Mouse (Mus musculus) lung, postnatal 0 days (tissue): ENCODE measurements around the gene Taar7e. TPM values are rescaled to one million over a fixed set of nuclear protein-coding genes. Genes with fewer than 3 reads are reported as not detected.
"Not testable (repeated sequence)": the region's sequence is repeated elsewhere in the genome, so short reads cannot be mapped to it uniquely, and the experiment has no call there.

Source experiments
- ATAC-seq: fragments of 200-750 bp; cut with Nextera tagmentation; 2 replicates; pipeline ENCODE4 v1.8.0; 2017; ENCODE audit warnings: moderate library complexity
- DNase-seq: peaks from one replicate; pipeline ENCODE4 v3.0.0-alpha.2; 2016; ENCODE audit warnings: low spot score
- H3K27ac ChIP-seq: fragments of 300-500 bp; sonication (generic); 2 replicates; pipeline ENCODE4 v1.5.1; 2014; ENCODE audit warnings: antibody characterized with exemption, mild to moderate bottlenecking, low read length, mixed read lengths
- H3K27me3 ChIP-seq: fragments of 300-500 bp; sonication (generic); replicated peaks from 2 replicates; pipeline ENCODE4 v1.6.1; 2014; ENCODE audit warnings: low read length, mixed read lengths; ENCODE audit not compliant: insufficient read depth
- H3K36me3 ChIP-seq: fragments of 300-500 bp; sonication (generic); 2 replicates; pipeline ENCODE4 v1.6.1; 2014; ENCODE audit warnings: low read length, mixed read lengths; ENCODE audit not compliant: insufficient read depth
- H3K4me1 ChIP-seq: fragments of 300-500 bp; sonication (generic); 2 replicates; pipeline ENCODE4 v1.6.1; 2014; ENCODE audit warnings: antibody characterized with exemption, low read depth, low read length, mixed read lengths; ENCODE audit not compliant: insufficient read depth
- H3K4me2 ChIP-seq: fragments of 300-500 bp; sonication (generic); replicated peaks from 2 replicates; pipeline ENCODE4 v1.6.1; 2014; ENCODE audit warnings: low read depth, mild to moderate bottlenecking, low read length, moderate library complexity, mixed read lengths
- H3K4me3 ChIP-seq: fragments of 300-500 bp; sonication (generic); 2 replicates; pipeline ENCODE4 v1.5.1; 2014; ENCODE audit warnings: low read depth, low read length
- H3K9ac ChIP-seq: fragments of 300-500 bp; sonication (generic); replicated peaks from 2 replicates; pipeline ENCODE4 v1.6.1; 2014; ENCODE audit warnings: low read depth, mild to moderate bottlenecking
- H3K9me3 ChIP-seq: fragments of 300-500 bp; sonication (generic); 2 replicates; pipeline ENCODE4 v1.6.1; 2016; ENCODE audit warnings: low read length, mixed read lengths
- CTCF ChIP-seq: IDR thresholded peaks from 2 replicates; pipeline ENCODE4 v1.5.1; 2016; ENCODE audit warnings: antibody characterized with exemption, mild to moderate bottlenecking
- EP300 ChIP-seq: IDR thresholded peaks from 2 replicates; pipeline ENCODE4 v1.6.1; 2016; ENCODE audit warnings: antibody characterized with exemption, mild to moderate bottlenecking, control low read depth
- WGBS: fragments of 180-500 bp; shearing (Covaris S2); extraction: QIAGEN DNeasy Blood & Tissue Kit; methylation state at CpG from one replicate; pipeline ENCODE4 v1.1.7; 2014; 5-methylcytosine and 5-hydroxymethylcytosine counted together
- polyA plus RNA-seq: library from polyadenylated mRNA; unstranded; fragments of >200 nt; fragmentation: Nextera tagmentation; extraction: Ambion mirVana; gene quantifications from 2 replicates; pipeline ENCODE4 v1.2.1, GENCODE M21; 2015

The Taar7e gene
- polyA plus RNA-seq, 1 experiment from 2014 or later, result not detected

- Histone ChIP-seq H3K36me3 (no peaks in the 10 kb centered on the region), H3K9me3 (no peaks in the 10 kb centered on the region), H3K27me3 (no peaks in the 10 kb centered on the region), H3K27ac (no peak overlapping the region), H3K9ac (no peak overlapping the region), H3K4me3 (no peak overlapping the region), H3K4me2 (no peak overlapping the region), H3K4me1 (no peaks in the 10 kb centered on the region)
- no peak for TF ChIP-seq EP300
- no peak for TF ChIP-seq CTCF
- DNase-seq (no peak), ATAC-seq (no peak)
These were observed 6.1 kb upstream of the Taar7e start for GRCm38 (mm10) chr10:24031347-24031746.

- H3K9me3 ChIP-seq, result no peaks in the 10 kb centered on the region
- ATAC-seq (no peak), DNase-seq (no peak)
- no peak overlapping the region for H3K27ac ChIP-seq
- H3K4me2 ChIP-seq, result no peak overlapping the region
- H3K27me3 ChIP-seq, result no peaks in the 10 kb centered on the region
- 42% methylated on average over 2 of the region's 2 CpGs for WGBS
- TF ChIP-seq CTCF, result no peak
- no peak for TF ChIP-seq EP300
- no peak overlapping the region for H3K9ac ChIP-seq
- no peaks in the 10 kb centered on the region for H3K36me3 ChIP-seq
- no peak overlapping the region for H3K4me3 ChIP-seq
- no peaks in the 10 kb centered on the region for H3K4me1 ChIP-seq
These were observed 2.9 kb downstream of the Taar7e start for GRCm38 (mm10) chr10:24040120-24040869.

GRCm38 (mm10) chr10:24049210-24049609 is 11.8 kb downstream of the Taar7e start, which contains the start of gene Taar7f:
Gene Taar7f (plus strand): TSS chr10:24049510.
- no peak within 1 kb of the TSS for H3K4me3 ChIP-seq

GRCm38 (mm10) chr10:24052039-24052438 is 14.6 kb downstream of the Taar7e start:
- TF ChIP-seq CTCF, result no peak
- TF ChIP-seq EP300, result no peak
- H3K9me3 ChIP-seq, result no peaks in the 10 kb centered on the region
- no peak overlapping the region for H3K9ac ChIP-seq
- H3K4me2 ChIP-seq, result no peak overlapping the region
- DNase-seq (no peak), ATAC-seq (no peak)
- H3K27me3 ChIP-seq, result no peaks in the 10 kb centered on the region
- H3K36me3 ChIP-seq, result no peaks in the 10 kb centered on the region
- H3K27ac ChIP-seq, result no peak overlapping the region
- no peaks in the 10 kb centered on the region for H3K4me1 ChIP-seq
- no peak overlapping the region for H3K4me3 ChIP-seq
- 32% methylated on average over 5 of the region's 5 CpGs for WGBS

More at GRCm38 (mm10) chr10:24049210-24049609, 11.8 kb downstream of the Taar7e start, which contains the start of gene Taar7f:
- DNase-seq (no peak), ATAC-seq (no peak)
- H3K9ac ChIP-seq, result no peak within 1 kb of the TSS
- no peak within 1 kb of the TSS for H3K27ac ChIP-seq
- H3K4me2 ChIP-seq, result no peak within 1 kb of the TSS
- no peaks in the 10 kb centered on the region for H3K27me3 ChIP-seq
- H3K9me3 ChIP-seq, result no peaks in the 10 kb centered on the region
- no peaks in the 10 kb centered on the region for H3K4me1 ChIP-seq
- TF ChIP-seq CTCF, result no peak
- no peak for TF ChIP-seq EP300
- H3K36me3 ChIP-seq, result no peaks in the 10 kb centered on the region

GRCm38 (mm10) chr10:24058986-24059385 is 21.6 kb downstream of the Taar7e start:
- H3K9ac ChIP-seq, result no peak overlapping the region

GRCm38 (mm10) chr10:24074751-24075150 is 37.3 kb downstream of the Taar7e start:
- ATAC-seq, result not testable (repeated sequence)

More at GRCm38 (mm10) chr10:24058986-24059385, 21.6 kb downstream of the Taar7e start:
- Histone ChIP-seq H3K9me3 (no peaks in the 10 kb centered on the region), H3K4me3 (no peak overlapping the region), H3K4me1 (no peaks in the 10 kb centered on the region), H3K4me2 (no peak overlapping the region), H3K36me3 (no peaks in the 10 kb centered on the region), H3K27ac (no peak overlapping the region), H3K27me3 (no peaks in the 10 kb centered on the region)
- 73% methylated on average over 3 of the region's 3 CpGs for WGBS
- no peak for TF ChIP-seq CTCF
- TF ChIP-seq EP300, result no peak
- DNase-seq (no peak), ATAC-seq (no peak)

GRCm38 (mm10) chr10:24076200-24076599 is 38.8 kb downstream of the Taar7e start, which contains the start of gene Taar8a:
Gene Taar8a (plus strand): TSS chr10:24076500.
- not testable (repeated sequence) for H3K4me1 ChIP-seq, H3K27me3 ChIP-seq, H3K36me3 ChIP-seq, H3K4me3 ChIP-seq, H3K27ac ChIP-seq, H3K9me3 ChIP-seq, H3K4me2 ChIP-seq, H3K9ac ChIP-seq, ATAC-seq, DNase-seq
- 86% methylated on average over 2 of the region's 4 CpGs for WGBS

More at GRCm38 (mm10) chr10:24074751-24075150, 37.3 kb downstream of the Taar7e start:
- not testable (repeated sequence) for H3K27me3 ChIP-seq, H3K27ac ChIP-seq, DNase-seq, H3K4me2 ChIP-seq, H3K36me3 ChIP-seq, H3K9me3 ChIP-seq, H3K9ac ChIP-seq, H3K4me1 ChIP-seq, H3K4me3 ChIP-seq
- WGBS, result 23% methylated on average over 2 of the region's 2 CpGs
